Mouse (Mus musculus): ENCODE results near the gene Ube2a.

DNA sequence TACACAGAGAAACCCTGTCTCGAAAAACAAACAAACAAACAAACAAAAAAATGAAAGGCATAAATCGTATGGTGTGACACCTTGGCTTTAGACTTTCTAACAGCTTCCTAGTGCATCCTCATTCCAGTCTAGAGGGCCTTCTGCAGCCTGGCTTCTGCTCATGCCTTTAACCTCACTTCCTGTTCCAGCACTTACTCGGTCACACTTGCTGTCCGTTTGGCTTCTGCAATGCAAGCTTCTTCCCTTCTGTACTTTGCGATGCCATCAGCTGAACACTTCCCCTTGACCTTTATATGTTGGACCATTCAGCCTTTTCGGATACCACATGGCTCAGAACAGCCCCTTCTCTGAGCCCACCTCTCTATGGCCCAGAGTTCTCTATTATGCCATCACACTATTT, 32.0 kb upstream of the Ube2a start:
- TF ChIP-seq CTCF (IDR thresholded peaks at IDR 0.05): no peak
- TF ChIP-seq POLR2A (IDR thresholded peaks at IDR 0.05; ENCODE audit: insufficient read depth, low read depth, low read length): no peak

Measured in heart, adult 2 months (tissue).